Mouse (Mus musculus) spleen, adult 2 months (tissue): Measurements from ENCODE around the gene Agpat4. TPM values are rescaled to one million over a fixed set of nuclear protein-coding genes. Genes with fewer than 3 reads are reported as not detected.

Experiments used
- DNase-seq, 2 experiments: peaks; one replicate each; pipeline versions ENCODE4 v3.0.0 to v3.0.0-alpha.2; 2012 to 2021; ENCODE audit warnings: low spot score in 2 of 2, low read depth in 1 of 2
- H3K27ac ChIP-seq: fragments of 200-500 bp; 2 replicates; pipeline ENCODE4 v1.5.1; 2012; ENCODE audit warnings: low read length, inconsistent platforms; ENCODE audit not compliant: insufficient read depth
- H3K27me3 ChIP-seq: fragments of 200-500 bp; 2 replicates; pipeline ENCODE4 v1.6.1; 2012; ENCODE audit warnings: mild to moderate bottlenecking, moderate library complexity, low read length, inconsistent platforms; ENCODE audit not compliant: control insufficient read depth, insufficient read depth
- H3K36me3 ChIP-seq: fragments of 200-500 bp; 2 replicates; pipeline ENCODE4 v1.6.1; 2012; ENCODE audit warnings: mild to moderate bottlenecking, low read length, inconsistent platforms; ENCODE audit not compliant: control insufficient read depth, insufficient read depth
- H3K4me1 ChIP-seq: fragments of 200-500 bp; 2 replicates; pipeline ENCODE4 v1.6.1; 2011; ENCODE audit warnings: inconsistent platforms; ENCODE audit not compliant: control insufficient read depth, insufficient read depth, insufficient read length
- H3K4me3 ChIP-seq: fragments of 200-500 bp; 2 replicates; pipeline ENCODE4 v1.5.1; 2011; ENCODE audit warnings: mild to moderate bottlenecking, inconsistent platforms; ENCODE audit not compliant: insufficient read depth, insufficient read length; ENCODE audit errors: extremely low read depth
- CTCF ChIP-seq: fragments of 200-500 bp; IDR thresholded peaks from 2 replicates; pipeline ENCODE4 v1.5.1; 2011; ENCODE audit warnings: mild to moderate bottlenecking, inconsistent platforms; ENCODE audit not compliant: insufficient read depth, insufficient read length, insufficient replicate concordance; ENCODE audit errors: extremely low read depth
- POLR2A ChIP-seq: fragments of 200-500 bp; IDR thresholded peaks from 2 replicates; pipeline ENCODE4 v1.6.1; 2011; ENCODE audit warnings: low read depth, low read length, inconsistent platforms
- WGBS: fragments of 180-500 bp; shearing (Covaris S2); methylation state at CpG from one replicate; pipeline ENCODE4 v1.1.7; 2018; 5-methylcytosine and 5-hydroxymethylcytosine counted together
- polyA plus RNA-seq: library from polyadenylated mRNA; depleted of rRNA; stranded (reverse); fragments of >200 nt; gene quantifications from 2 replicates; pipeline ENCODE4 v1.2.3, GENCODE M21; 2012

Agpat4 gene
- polyA plus RNA-seq, 1 experiment: 14.4 TPM

DNA sequence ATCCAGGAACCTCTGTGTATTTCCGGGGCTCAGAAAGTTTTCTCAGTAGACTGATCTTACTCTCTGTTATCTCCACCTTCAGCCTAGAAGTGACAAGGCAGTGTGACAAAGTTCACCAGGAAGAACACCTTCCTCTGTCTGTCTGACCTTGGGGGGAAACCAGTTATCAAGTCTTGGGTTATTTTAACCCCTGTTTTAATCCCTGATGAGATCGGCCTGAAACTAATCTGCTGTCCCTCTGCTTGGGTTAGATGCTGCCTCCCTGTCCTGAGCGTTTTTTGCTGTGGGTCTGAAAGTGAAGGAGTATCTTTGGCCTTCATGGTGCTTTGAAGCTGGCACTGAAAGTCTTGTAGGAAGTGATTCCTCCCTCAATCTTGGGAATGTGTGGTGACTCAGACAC lies 4.7 kb downstream of the Agpat4 start:
- H3K4me3 ChIP-seq: no peak overlapping the region
- DNase-seq: no peak
- H3K27me3 ChIP-seq: no peaks in the 10 kb centered on the region
- no peaks in the 10 kb centered on the region; the same call in 1 of the 2 replicates for H3K4me1 ChIP-seq
- WGBS: 85% methylated on average over 3 of the region's 3 CpGs
- no peak for TF ChIP-seq CTCF
- TF ChIP-seq POLR2A: no peak
- no peaks in the 10 kb centered on the region for H3K36me3 ChIP-seq
- no peak overlapping the region for H3K27ac ChIP-seq

DNA sequence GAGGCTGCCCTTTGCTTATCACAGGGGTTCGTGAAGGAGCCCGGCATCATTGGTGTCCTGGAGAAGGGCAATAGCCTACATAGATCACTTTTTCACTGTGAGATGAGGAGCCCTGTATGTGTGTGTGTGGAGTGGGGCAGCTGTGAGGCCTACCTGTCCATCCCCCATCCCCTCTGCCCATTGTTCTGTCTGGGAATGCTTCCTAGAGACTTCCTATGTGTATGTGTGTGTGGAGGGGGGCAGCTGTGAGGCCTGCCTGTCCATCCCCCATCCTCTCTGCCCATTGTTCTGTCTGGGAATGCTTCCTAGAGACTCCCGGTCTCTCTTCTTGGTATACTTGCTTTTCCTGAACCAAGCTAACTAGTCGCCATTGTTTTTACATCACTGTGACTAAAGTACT lies 8.6 kb downstream of the Agpat4 start:
- TF ChIP-seq POLR2A (no peak), CTCF (no peak)
- Histone ChIP-seq H3K27ac (no peak overlapping the region), H3K36me3 (no peaks in the 10 kb centered on the region), H3K4me1 (no peaks in the 10 kb centered on the region), H3K27me3 (no peaks in the 10 kb centered on the region), H3K4me3 (no peak overlapping the region)
- DNase-seq: no peak
- 93% methylated on average over 4 of the region's 4 CpGs for WGBS

DNA sequence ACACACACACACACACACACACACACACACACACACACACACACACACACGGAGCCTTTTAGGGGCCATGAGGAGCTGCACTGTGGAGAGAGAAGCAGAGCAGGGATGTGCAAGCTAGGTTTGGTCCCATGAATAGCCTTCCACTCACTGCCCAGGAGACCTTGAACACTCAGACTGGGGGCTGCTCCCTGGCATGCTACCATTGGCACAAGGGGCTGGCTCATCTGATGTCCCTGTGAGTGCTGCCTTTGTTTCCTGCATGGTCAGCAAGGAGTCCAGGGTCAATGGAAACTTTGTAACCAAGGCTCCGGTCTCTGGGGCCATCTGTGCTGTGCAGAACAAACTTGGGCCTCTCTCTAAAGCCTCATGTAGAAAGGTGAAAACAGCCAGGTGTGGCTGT lies 10.5 kb downstream of the Agpat4 start:
- Histone ChIP-seq H3K4me3 (no peak overlapping the region), H3K27ac (no peak overlapping the region), H3K27me3 (no peaks in the 10 kb centered on the region), H3K4me1 (no peaks in the 10 kb centered on the region), H3K36me3 (no peaks in the 10 kb centered on the region)
- TF ChIP-seq CTCF (no peak), POLR2A (no peak)
- WGBS: 90% methylated on average over 2 of the region's 2 CpGs
- no peak for DNase-seq

DNA sequence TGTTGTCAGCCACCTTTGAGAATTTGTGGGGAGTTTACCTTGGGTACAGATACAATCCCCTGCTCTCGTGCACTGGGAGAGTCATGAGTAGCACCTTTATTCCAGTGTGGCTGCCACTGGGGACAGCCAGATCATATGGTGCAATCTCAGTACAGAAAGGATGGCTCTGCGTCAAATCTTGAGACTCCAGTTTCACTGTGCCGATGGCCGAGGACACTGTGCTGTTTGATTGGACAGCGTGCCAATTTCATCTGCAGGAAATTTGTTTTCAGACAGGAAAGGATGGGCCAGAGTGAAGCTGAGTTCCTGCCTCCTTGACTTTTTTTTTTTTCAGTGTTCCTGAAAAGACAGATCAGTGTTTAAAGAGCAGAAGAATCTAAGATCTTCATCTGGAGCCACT lies 12.7 kb downstream of the Agpat4 start:
- Histone ChIP-seq H3K4me3 (no peak overlapping the region), H3K27ac (no peak overlapping the region), H3K27me3 (no peaks in the 10 kb centered on the region), H3K4me1 (no peaks in the 10 kb centered on the region), H3K36me3 (no peaks in the 10 kb centered on the region)
- no peak for DNase-seq
- WGBS: 88% methylated on average over 5 of the region's 5 CpGs
- TF ChIP-seq CTCF (no peak), POLR2A (no peak)

DNA sequence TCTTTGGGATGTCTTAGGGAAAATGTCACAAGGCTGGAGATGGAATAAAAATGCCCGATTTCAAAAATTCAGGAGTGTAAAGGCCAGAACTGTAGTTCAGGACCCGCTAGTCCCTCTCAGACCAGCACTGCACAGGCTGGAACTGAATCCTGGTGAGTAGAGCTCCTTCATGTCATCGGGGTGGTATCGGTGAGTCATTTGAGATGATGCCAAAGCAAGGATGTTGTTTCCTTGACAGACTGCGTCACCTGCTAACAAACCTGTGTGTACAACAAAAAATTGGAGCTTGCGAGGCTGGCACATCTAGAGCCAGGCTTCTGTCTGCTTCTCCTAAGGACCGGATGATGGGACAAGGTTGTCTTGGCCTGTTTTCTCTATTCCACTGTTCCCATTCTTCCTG lies 13.1 kb downstream of the Agpat4 start:
- Histone ChIP-seq H3K4me3 (no peak overlapping the region), H3K4me1 (no peaks in the 10 kb centered on the region), H3K36me3 (no peaks in the 10 kb centered on the region), H3K27ac (no peak overlapping the region), H3K27me3 (no peaks in the 10 kb centered on the region)
- TF ChIP-seq POLR2A (no peak), CTCF (no peak)
- DNase-seq: no peak
- WGBS: 94% methylated on average over 7 of the region's 7 CpGs

DNA sequence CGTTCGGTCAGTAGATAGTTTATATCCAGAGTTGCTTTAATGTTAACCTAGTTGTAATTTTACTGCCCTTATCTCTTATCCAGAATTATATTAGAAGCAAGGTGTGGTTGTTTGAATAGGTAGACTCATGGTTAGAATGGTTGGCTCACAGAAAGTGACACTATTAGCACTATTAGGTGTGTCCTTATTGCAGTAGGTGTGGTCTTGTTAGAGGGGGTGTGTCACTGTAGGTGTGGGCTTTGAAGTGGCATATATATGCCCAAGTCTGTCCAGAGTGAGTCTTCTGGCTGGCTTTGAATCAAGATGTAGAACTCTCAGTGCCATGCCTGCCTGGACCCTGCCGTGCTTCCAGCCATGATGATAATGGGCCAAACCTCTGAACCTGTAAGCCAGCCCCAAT lies 14.4 kb downstream of the Agpat4 start:
- no peak overlapping the region for H3K4me3 ChIP-seq
- no peaks in the 10 kb centered on the region for H3K4me1 ChIP-seq
- no peak overlapping the region for H3K27ac ChIP-seq
- 97% methylated on average over 3 of the region's 3 CpGs for WGBS
- TF ChIP-seq CTCF (no peak), POLR2A (no peak)
- no peaks in the 10 kb centered on the region for H3K36me3 ChIP-seq
- DNase-seq: no peak
- H3K27me3 ChIP-seq: no peaks in the 10 kb centered on the region

DNA sequence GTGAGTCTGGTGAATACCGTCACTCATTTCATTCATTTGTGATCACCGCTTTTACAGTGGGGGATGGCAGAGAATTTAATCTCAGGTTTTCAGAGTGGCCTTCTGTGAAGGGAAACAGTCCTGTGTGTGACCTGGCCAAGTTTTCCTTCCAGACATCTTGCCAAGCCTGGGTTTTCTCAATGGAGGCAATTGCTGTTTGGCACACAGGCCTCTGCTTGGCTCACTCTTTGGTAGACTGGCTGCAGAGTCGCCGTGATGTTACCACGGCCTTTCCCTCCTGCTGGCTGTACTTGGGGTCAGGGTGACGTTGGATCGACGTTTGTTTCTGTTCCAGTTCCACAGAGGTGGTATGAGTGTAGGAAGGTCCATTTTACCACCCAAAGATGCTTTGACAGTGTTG lies 15.5 kb downstream of the Agpat4 start:
- TF ChIP-seq CTCF: no peak
- no peak for TF ChIP-seq POLR2A
- Histone ChIP-seq H3K36me3 (no peaks in the 10 kb centered on the region), H3K4me3 (no peak overlapping the region), H3K27ac (no peak overlapping the region), H3K4me1 (no peaks in the 10 kb centered on the region), H3K27me3 (no peaks in the 10 kb centered on the region)
- 94% methylated on average over 8 of the region's 8 CpGs for WGBS
- no peak for DNase-seq
